Mouse (Mus musculus): ENCODE measurements around the gene Naa35.

The Naa35 gene

DNA sequence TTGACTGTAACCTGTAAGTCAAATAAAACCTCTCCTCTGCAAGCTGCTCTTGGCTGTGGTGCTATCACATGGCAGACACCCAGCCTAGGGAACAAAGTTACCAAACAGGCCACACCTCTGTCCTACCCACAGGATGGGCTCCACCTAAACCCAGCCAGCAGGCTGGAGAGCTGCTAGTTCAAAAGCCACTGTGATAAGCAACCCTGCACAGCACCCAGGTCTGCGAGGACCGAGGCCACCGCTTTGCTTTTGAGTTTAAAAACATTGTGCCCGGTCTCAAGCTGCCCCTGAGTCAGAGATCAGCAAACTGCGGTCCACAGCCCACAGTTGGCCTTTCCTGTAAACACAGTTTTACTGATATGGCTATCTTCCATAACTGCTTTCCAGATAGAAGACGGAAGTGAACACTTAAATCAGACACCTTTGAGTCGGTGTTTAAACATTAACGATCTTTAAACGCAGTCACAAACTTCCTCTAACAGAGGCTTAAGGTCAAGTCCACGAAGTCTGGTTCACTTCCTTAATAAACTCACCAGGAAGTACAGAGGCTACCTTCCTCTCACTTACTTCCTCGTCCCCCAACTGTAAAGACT is 83.5 kb downstream of the Naa35 start:
- in situ Hi-C loops (cut with MboI, MseI) = no loop called here

DNA sequence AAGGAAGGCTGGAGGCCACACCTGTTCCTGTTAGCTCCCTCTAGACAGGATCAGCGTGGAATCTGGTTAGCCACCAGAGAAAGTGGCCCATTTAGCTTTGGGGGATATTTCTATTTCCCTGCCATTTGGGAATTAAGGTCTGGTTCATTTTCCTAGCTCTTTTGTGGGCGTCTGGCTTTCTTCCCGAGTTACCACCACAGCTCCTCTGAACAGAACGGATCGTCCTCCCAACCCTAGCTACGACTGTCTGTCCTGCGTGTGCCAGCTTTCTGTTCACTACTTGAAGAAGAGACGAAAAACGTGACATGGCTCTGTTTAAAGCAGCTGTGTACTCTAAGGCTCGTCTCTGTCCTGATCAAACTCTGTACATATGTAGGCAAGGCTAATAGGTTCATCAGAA is 84.9 kb downstream of the Naa35 start:
- in situ Hi-C loops (cut with MboI, MseI) = no loop called here

DNA sequence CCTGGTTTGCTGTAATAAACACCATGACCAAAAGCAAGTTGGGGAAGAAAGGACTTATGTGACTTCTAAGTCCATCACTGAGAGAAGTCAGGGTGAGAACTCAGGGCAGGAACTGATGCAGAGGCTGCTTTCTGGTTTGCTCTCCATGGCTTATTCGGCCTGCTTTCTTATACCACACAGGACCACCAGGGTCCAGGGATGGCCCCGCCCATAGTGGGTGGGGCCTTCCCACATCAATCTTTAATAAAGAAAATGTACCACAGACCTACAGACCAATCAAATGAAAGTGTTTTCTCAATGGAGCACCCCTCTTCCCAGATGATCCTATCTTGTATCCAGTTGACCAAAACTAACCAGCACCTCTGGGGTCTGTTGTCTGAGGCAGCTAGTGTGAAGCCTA is 86.5 kb downstream of the Naa35 start:
- in situ Hi-C loops (cut with MboI, MseI) = no loop called here

DNA sequence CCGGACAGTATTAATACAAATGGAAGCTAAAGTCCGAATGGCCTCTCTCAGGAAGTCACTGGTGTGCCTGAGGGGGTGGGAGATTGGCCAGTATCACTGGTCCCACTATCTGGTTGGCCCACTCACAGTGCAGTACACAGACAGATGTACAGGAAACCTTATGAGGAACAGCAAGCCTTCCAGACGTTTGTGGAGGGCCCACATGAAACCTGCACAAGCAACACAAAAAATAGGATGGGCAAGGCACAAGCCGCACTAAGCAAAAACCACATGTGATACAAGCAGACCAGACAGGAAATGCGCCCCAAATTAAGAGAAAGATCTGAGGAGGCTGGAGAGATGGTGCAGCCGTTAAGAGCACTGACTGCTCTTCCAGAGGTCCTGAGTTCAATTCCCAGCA is 87.2 kb downstream of the Naa35 start:
- in situ Hi-C loops (cut with MboI, MseI) = no loop called here

DNA sequence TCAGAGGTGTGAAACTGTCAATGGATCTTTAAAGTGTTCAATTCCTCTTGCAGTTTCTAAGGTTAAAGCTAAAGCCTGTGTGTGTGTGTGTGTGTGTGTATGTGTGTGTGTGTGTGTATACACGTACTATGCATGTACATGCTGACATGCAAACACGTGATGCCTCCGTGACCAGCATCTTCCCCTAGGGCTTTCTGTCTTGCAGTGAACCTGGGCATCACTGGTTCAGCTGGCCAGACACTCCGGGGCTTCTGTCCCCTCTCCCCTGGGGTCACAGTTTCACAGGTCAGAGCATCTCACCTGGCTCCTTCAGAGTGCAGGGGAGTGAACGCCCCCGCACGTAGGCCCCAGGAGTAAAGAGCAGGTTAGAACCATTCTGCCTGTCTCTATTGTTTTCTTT is 88.5 kb downstream of the Naa35 start:
- in situ Hi-C loops (cut with MboI, MseI) = no loop called here

DNA sequence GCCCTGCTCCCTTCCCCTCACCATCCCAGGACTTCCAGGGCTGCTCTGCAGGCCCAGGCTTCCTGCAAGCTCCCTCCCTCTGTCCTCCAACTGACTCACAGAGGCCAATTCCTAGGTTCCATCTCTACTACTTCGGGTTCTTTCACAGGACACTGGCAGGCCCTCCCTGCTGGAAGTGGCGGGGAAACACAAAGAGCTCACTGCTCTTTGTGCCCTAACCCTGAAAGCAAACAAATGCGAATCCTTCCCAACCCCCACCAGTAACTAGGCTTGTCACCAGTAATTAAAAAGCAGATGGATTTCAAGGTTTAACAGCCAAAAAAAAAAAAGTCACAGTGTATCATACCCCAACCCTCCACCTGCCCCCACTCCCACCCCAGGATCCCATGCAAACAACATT is 89.2 kb downstream of the Naa35 start:
- in situ Hi-C loops (cut with MboI, MseI) = no loop called here

DNA sequence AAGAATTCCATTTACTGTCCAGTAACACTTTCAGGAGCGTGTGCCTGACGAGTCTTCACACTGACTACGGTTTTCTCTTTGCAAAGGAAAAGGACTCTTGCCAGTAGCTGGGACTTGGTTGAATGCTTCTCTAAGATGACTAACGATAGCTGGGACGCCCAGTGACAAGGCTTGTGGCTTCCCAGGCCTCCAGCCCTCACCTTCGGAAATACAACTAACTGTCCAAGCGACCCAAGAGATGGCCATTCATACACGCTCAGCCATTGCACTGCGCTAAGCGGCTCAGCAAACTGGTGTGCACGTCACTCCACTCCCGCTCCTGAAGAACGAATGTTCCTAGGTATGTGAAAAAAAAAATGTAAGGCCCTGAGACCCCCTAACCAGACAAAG is 89.7 kb downstream of the Naa35 start:
- in situ Hi-C loops (cut with MboI, MseI) = no loop called here

DNA sequence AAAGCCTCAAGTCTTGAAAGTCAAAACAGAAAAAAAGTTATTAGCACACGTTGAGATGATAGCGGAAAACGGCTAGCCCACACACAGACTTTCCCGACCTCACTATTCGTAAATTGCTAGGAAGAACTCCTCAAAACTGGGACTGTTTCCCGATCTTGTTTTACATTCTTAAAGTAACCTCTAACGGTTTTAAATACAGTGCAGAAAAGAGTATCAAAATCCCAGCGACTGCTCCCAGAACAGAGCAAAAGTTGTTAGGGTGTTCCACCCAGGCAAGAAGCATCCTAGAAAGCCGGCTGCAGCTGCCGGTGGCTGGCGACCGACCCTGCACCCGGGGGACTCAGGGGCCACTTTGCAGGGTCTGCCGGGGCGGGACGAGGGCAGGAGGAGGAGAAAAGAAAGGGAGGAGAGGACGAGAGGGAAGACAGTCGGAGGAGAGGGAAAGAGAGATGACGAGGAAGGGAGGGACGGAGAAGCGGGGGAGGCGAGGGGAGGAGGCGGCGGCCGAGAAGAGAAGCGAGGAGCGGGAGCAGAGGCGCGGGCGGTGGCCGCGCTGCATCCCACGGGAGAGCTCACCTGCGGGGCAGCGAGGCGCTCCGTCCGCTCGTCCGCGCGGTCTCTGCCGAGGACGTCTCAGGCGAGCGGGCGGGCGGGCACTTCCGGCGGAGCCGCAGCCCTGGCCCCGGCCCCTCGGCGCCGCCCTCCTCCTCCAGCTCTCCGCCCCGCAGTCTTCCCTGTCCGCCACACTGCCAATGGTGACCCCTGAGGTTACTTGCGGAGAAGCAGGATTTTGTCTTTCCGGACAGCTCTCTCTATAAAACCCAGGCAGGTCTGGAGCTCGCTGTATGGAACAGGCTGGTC is 90.3 kb downstream of the Naa35 start, which contains the start of gene Golm1:
Golm1 (minus strand) TSS at position 661 of the 861 bp plus-strand sequence.
- in situ Hi-C loops (cut with MboI, MseI) = no loop called here

DNA sequence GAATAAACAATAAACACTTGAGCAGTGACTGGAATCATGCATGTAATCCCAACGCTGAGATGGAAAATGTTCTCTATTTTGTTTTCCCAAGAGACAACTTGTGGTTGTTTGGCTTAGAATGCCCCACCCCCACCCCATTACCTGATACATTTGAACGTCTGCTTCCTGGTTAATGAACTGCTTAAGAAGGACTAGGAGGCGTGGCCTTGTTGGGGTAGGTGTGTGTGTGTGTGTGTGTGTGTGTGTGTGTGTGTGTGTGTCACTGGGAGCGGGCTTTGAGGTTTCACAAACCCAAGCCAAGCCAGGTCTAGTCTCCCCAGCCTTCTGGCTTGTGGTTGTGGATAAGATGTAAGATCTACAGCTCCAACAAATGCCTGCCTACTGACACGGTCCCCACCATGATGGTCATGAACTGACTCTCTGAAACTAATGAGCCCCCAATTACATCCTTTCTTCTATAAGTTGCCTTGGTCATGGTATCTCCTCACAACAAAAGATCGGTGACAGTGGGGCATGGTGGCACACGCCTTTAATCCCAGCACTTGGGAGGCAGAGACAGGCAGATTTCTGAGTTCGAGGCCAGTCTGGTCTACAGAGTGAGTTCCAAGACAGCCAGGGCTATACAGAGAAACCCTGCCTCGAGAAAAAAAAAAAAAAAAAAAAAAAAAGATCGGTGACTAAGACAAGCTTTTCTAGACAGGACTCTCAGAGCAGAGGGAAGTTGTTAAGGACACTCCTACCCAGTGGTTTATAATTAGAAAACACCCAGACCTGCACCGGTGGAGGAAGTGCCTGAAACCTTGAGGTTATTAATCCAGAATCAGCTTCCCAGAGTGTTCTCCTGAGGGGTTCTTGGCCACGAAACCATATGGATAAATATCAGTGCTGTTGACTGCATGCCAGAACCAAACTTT is 91.5 kb downstream of the Naa35 start:
- in situ Hi-C loops (cut with MboI, MseI) = no loop called here

DNA sequence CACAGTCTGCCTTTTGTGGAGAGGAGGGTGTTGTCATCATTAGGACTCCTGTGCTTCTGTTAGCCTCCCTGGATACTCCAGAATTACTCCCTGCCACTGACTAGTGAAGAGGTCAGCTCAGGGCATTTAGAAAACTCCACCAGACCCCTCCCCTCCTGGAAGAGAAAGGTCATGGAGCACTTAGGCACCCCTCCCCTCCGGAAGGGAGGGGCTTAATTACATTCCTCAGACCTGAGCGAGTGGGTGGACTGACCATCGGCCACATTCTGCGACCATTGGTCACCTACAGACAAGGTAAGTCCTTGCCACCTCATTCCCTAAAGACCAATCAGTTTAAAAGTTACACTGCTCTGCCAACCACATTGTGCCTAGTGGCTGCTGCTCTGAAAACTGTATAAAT is 94.2 kb downstream of the Naa35 start:
- in situ Hi-C loops (cut with MboI, MseI) = no loop called here

DNA sequence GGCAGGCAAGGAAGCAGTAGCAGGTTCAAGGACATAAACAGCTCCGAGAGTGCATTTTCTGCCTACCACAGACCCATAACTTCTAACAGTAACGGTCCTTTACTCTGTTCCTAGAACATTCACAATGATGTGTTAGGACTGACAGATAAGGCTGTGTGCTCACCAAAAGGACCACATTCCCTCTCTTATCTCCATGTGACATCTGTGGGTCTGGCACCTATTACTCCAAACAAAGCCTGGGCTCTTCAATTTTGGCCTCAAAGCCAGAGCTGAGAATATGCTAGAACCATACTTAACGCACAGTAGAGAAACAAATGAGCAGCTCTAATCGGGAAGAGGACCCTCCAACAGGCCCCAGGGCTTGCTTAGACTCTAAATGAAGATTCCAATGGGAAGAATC is 94.8 kb downstream of the Naa35 start:
- in situ Hi-C loops (cut with MboI, MseI) = no loop called here

DNA sequence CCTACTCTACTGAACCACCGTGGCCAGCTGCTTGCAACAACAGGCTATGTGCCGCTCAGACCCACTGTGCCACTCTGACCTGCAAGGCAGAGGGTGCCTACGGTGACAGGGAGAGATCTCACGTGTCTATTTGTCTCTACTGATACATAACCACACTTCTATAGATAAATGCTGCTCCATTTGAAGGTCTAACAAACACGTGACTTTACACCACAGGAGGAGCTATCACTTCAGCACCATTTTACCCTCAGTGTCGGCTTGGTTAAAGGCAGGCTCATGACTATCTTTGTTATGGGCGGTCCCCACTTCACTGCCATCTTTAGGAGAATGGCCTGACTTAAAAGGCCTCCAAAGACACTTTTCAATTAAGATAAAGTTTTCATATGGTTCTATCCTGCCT is 97.6 kb downstream of the Naa35 start:
- in situ Hi-C loops (cut with MboI, MseI) = no loop called here

DNA sequence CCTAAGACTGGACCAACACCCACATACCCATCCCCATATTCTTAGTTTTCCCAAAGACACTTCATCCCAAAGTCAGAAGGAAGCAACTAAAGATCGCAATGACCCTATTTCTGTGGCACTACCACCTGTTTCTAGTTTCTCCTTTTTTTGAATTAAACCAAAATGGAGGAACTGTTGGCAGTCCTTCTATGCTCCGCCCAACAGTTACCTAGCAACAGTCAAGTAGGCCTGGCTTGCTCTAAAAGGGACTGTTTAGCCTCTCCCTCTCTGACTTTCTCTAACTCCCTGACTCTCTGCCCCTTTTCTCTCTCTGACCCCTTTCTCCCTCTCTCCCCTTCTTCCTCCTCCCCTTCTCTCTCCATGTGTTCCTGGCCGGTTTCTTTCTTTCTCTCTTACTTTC is 100.2 kb downstream of the Naa35 start:
- in situ Hi-C loops (cut with MboI, MseI) = no loop called here
